Mouse (Mus musculus) frontal cortex, adult (tissue): ENCODE measurements at regions not wholly inside any gene's neighbourhood (a gene's known extent, or its start where the extent isn't known, plus 50 kb on each side); places are given as distances from the start of the nearest gene placed in this dataset.

ENCODE experiments used
- ATAC-seq: cut with Nextera tagmentation; 2 replicates; pipeline ENCODE4 v1.9.2; 2017; ENCODE audit warnings: mild to moderate bottlenecking, moderate library complexity, mixed read lengths; ENCODE audit not compliant: low TSS enrichment

- ATAC-seq, result no peak
Observed at GRCm38 (mm10) chrX:167098914-167099313, 110.2 kb downstream of the Tmsb4x start.

- no peak for ATAC-seq
Observed at GRCm38 (mm10) chrX:167091841-167092240, 117.3 kb downstream of the Tmsb4x start.

GRCm38 (mm10) chrX:167088930-167089329, 120.2 kb downstream of the Tmsb4x start:
- no peak for ATAC-seq

GRCm38 (mm10) chrX:167088438-167088837, 120.7 kb downstream of the Tmsb4x start:
- ATAC-seq, result no peak

- ATAC-seq, result peak; percentile 44; the same call in 1 of the 2 replicates
Observed at GRCm38 (mm10) chrX:167080821-167081220, 128.3 kb downstream of the Tmsb4x start.

GRCm38 (mm10) chrX:167069075-167069474, 140.0 kb downstream of the Tmsb4x start:
- ATAC-seq, result no peak

GRCm38 (mm10) chrX:167067918-167068317, 141.2 kb downstream of the Tmsb4x start:
- ATAC-seq, result no peak

GRCm38 (mm10) chrX:167063881-167064280, 145.2 kb downstream of the Tmsb4x start:
- ATAC-seq, result no peak

- no peak for ATAC-seq
Observed at GRCm38 (mm10) chrX:167052456-167052855, 156.7 kb downstream of the Tmsb4x start.

GRCm38 (mm10) chrX:167050066-167050465, 159.0 kb downstream of the Tmsb4x start:
- ATAC-seq, result no peak

- ATAC-seq, result no peak
Observed at GRCm38 (mm10) chrX:167049191-167049968, 159.7 kb downstream of the Tmsb4x start.

GRCm38 (mm10) chrX:167037971-167038370, 171.1 kb downstream of the Tmsb4x start:
- no peak for ATAC-seq

- no peak for ATAC-seq
Observed at GRCm38 (mm10) chrX:167036355-167036754, 172.8 kb downstream of the Tmsb4x start.

- no peak for ATAC-seq
Observed at GRCm38 (mm10) chrX:167035639-167036038, 173.5 kb downstream of the Tmsb4x start.

GRCm38 (mm10) chrX:167033091-167033490, 176.0 kb downstream of the Tmsb4x start:
- ATAC-seq, result no peak

- no peak for ATAC-seq
Observed at GRCm38 (mm10) chrX:167032586-167032985, 176.5 kb downstream of the Tmsb4x start.

GRCm38 (mm10) chrX:167031543-167031942, 177.6 kb downstream of the Tmsb4x start:
- ATAC-seq, result no peak

GRCm38 (mm10) chrX:167015602-167016001, 193.5 kb downstream of the Tmsb4x start:
- ATAC-seq, result no peak

GRCm38 (mm10) chrX:167014322-167014721, 194.8 kb downstream of the Tmsb4x start:
- no peak for ATAC-seq

- no peak for ATAC-seq
Observed at GRCm38 (mm10) chrX:167012891-167013290, 196.2 kb downstream of the Tmsb4x start.

- ATAC-seq, result no peak
Observed at GRCm38 (mm10) chrX:167011977-167012542, 197.1 kb downstream of the Tmsb4x start.

- ATAC-seq, result no peak
Observed at GRCm38 (mm10) chrX:166995855-166996254, 213.3 kb downstream of the Tmsb4x start.

- no peak for ATAC-seq
Observed at GRCm38 (mm10) chrX:166981003-166981402, 228.1 kb downstream of the Tmsb4x start.
